ENCODE assay signal across 9 mouse cellular contexts in genomic region chr10:67264852-67265251, GRCm38 (mm10). TPM values are rescaled to one million over a fixed set of nuclear protein-coding genes. Genes with fewer than 3 reads are reported as not detected.
DNase-seq lines count a peak whose midpoint lies in the region; ATAC-seq and TF ChIP-seq lines count a peak whose summit lies in the region.
"Had no signal": no experiment of that assay in that cellular context is flagged by ENCODE, and none has a peak within 500 bp of the region (broad histone marks: within the 10 kb centered on the region; RNA-seq: fewer than 3 reads in every experiment).

No protein-coding gene starts in this region.

- no peak overlapping the region for H3K9ac ChIP-seq in forebrain, embryonic 13.5 days
- no peak overlapping the region for H3K9ac ChIP-seq in forebrain, embryonic 12.5 days
- no peak overlapping the region for H3K9ac ChIP-seq in midbrain, embryonic 11.5 days (ENCODE audit: low read length)
- no peak overlapping the region for H3K9ac ChIP-seq in midbrain, embryonic 15.5 days
- no peak overlapping the region for H3K9ac ChIP-seq in lung, embryonic 14.5 days
- H3K9ac ChIP-seq: hindbrain, embryonic 15.5 days had no signal

- DNase-seq in midbrain, embryonic 11.5 days (ENCODE audit: low spot score, missing footprints) = peak; percentile 92
- DNase-seq in adrenal gland, postnatal 25 days = peak; percentile 47
- peak; percentile 48 for DNase-seq in gastrocnemius, postnatal 14 days
- peak; percentile 81 for DNase-seq in lung, embryonic 14.5 days
- DNase-seq in splenic B cell, adult 2 months (ENCODE audit: low read depth, low spot score) = peak; percentile 66

- H3K9me3 ChIP-seq in forebrain, embryonic 13.5 days (replicated peaks) = no peaks in the 10 kb centered on the region
- H3K9me3 ChIP-seq in forebrain, embryonic 12.5 days = peaks cover 5% of the 10 kb centered on the region
- H3K9me3 ChIP-seq in midbrain, embryonic 11.5 days (ENCODE audit: control insufficient read depth, low read length) = no peaks in the 10 kb centered on the region
- H3K9me3 ChIP-seq in midbrain, embryonic 15.5 days = no peaks in the 10 kb centered on the region
- H3K9me3 ChIP-seq in lung, embryonic 14.5 days (ENCODE audit: low read depth, low read length) = no peaks in the 10 kb centered on the region
- H3K9me3 ChIP-seq: hindbrain, embryonic 15.5 days had no signal

- H3K36me3 ChIP-seq in forebrain, embryonic 13.5 days (ENCODE audit: poor library complexity, severe bottlenecking) = peaks cover 39% of the 10 kb centered on the region
- peaks cover 30% of the 10 kb centered on the region for H3K36me3 ChIP-seq in forebrain, embryonic 12.5 days (replicated peaks)
- H3K36me3 ChIP-seq in midbrain, embryonic 11.5 days (ENCODE audit: control insufficient read depth, insufficient read depth, low read length) = peaks cover 5% of the 10 kb centered on the region; the same call in 1 of the 2 replicates
- H3K36me3 ChIP-seq in midbrain, embryonic 15.5 days (replicated peaks) = peaks cover 25% of the 10 kb centered on the region
- H3K36me3 ChIP-seq in lung, embryonic 14.5 days (ENCODE audit: insufficient read depth) = peaks cover 34% of the 10 kb centered on the region
- H3K36me3 ChIP-seq in splenic B cell, adult 2 months (ENCODE audit: control insufficient read depth, insufficient read depth, low read length, poor library complexity, severe bottlenecking) = peaks cover 7% of the 10 kb centered on the region; the same call in 1 of the 2 replicates

- intact Hi-C loops in gastrocnemius, postnatal 14 days (cut with DNase I; ENCODE audit: low total_unique reads) = loop anchor here (5.0 kb wide), 1 partner anchor 47 kb away; no protein-coding TSS in a partner anchor

- TF ChIP-seq CTCF in lung, embryonic 14.5 days (IDR thresholded peaks at IDR 0.05; ENCODE audit: low read depth) = peak; percentile 76

- peak; percentile 55; the same call in 1 of the 2 replicates for ATAC-seq in forebrain, embryonic 13.5 days
- ATAC-seq in forebrain, embryonic 12.5 days (ENCODE audit: low FRiP score) = no peak
- ATAC-seq in midbrain, embryonic 11.5 days (ENCODE audit: low FRiP score) = no peak
- ATAC-seq in midbrain, embryonic 15.5 days (replicated peaks) = no peak
- no peak for ATAC-seq in lung, embryonic 14.5 days (ENCODE audit: insufficient read depth)

- no peaks in the 10 kb centered on the region for H3K27me3 ChIP-seq in forebrain, embryonic 13.5 days
- H3K27me3 ChIP-seq in forebrain, embryonic 12.5 days = no peaks in the 10 kb centered on the region
- no peaks in the 10 kb centered on the region for H3K27me3 ChIP-seq in midbrain, embryonic 11.5 days (ENCODE audit: control insufficient read depth, insufficient read depth, low read length)
- H3K27me3 ChIP-seq in midbrain, embryonic 15.5 days (replicated peaks) = no peaks in the 10 kb centered on the region
- no peaks in the 10 kb centered on the region for H3K27me3 ChIP-seq in lung, embryonic 14.5 days (ENCODE audit: insufficient read depth, low read length)
- H3K27me3 ChIP-seq in splenic B cell, adult 2 months (ENCODE audit: control insufficient read depth, insufficient read depth, low read length, poor library complexity, severe bottlenecking) = no peaks in the 10 kb centered on the region
- H3K27me3 ChIP-seq: hindbrain, embryonic 15.5 days had no signal

- no peak overlapping the region for H3K27ac ChIP-seq in forebrain, embryonic 13.5 days
- H3K27ac ChIP-seq in forebrain, embryonic 12.5 days = no peak overlapping the region
- no peak overlapping the region for H3K27ac ChIP-seq in midbrain, embryonic 11.5 days (ENCODE audit: low read depth, low read length)
- H3K27ac ChIP-seq in midbrain, embryonic 15.5 days = no peak overlapping the region
- no peak overlapping the region for H3K27ac ChIP-seq in lung, embryonic 14.5 days (ENCODE audit: low read depth)
- H3K27ac ChIP-seq: hindbrain, embryonic 15.5 days had no signal

- WGBS in forebrain, embryonic 13.5 days = 61% methylated on average over 1 of the region's 1 CpGs
- 58% methylated on average over 1 of the region's 1 CpGs for WGBS in forebrain, embryonic 12.5 days
- WGBS in midbrain, embryonic 11.5 days = 65% methylated on average over 1 of the region's 1 CpGs
- 79% methylated on average over 1 of the region's 1 CpGs for WGBS in midbrain, embryonic 15.5 days
- 61% methylated on average over 1 of the region's 1 CpGs for WGBS in lung, embryonic 14.5 days

- no peaks in the 10 kb centered on the region for H3K4me1 ChIP-seq in forebrain, embryonic 13.5 days
- H3K4me1 ChIP-seq in forebrain, embryonic 12.5 days = no peaks in the 10 kb centered on the region
- no peaks in the 10 kb centered on the region for H3K4me1 ChIP-seq in midbrain, embryonic 11.5 days (ENCODE audit: control insufficient read depth, insufficient read depth, low read length)
- no peaks in the 10 kb centered on the region for H3K4me1 ChIP-seq in midbrain, embryonic 15.5 days
- no peaks in the 10 kb centered on the region for H3K4me1 ChIP-seq in lung, embryonic 14.5 days (ENCODE audit: insufficient read depth)
- H3K4me1 ChIP-seq: hindbrain, embryonic 15.5 days had no signal

- no peak overlapping the region for H3K4me3 ChIP-seq in forebrain, embryonic 13.5 days
- H3K4me3 ChIP-seq in forebrain, embryonic 12.5 days (replicated peaks) = no peak overlapping the region
- no peak overlapping the region for H3K4me3 ChIP-seq in midbrain, embryonic 11.5 days (ENCODE audit: low read depth, low read length)
- H3K4me3 ChIP-seq in midbrain, embryonic 15.5 days = no peak overlapping the region
- H3K4me3 ChIP-seq in lung, embryonic 14.5 days (ENCODE audit: low read depth, low read length) = no peak overlapping the region
- H3K4me3 ChIP-seq: hindbrain, embryonic 15.5 days had no signal

- no peak overlapping the region for H3K4me2 ChIP-seq in forebrain, embryonic 13.5 days
- no peak overlapping the region for H3K4me2 ChIP-seq in forebrain, embryonic 12.5 days
- H3K4me2 ChIP-seq in midbrain, embryonic 11.5 days = no peak overlapping the region
- no peak overlapping the region for H3K4me2 ChIP-seq in midbrain, embryonic 15.5 days
- no peak overlapping the region for H3K4me2 ChIP-seq in lung, embryonic 14.5 days
- H3K4me2 ChIP-seq: hindbrain, embryonic 15.5 days had no signal

RNA-seq across cellular contexts. Expression of gene Nrbf2, which starts 20.3 kb away (rescaled TPM):
- 39.8 and 41.0 TPM in 2 replicates for polyA plus RNA-seq in forebrain, embryonic 13.5 days (2015; fragmentation: Nextera tagmentation; extraction: Ambion mirVana)
- polyA plus RNA-seq in forebrain, embryonic 12.5 days (2016; fragmentation: Nextera tagmentation; extraction: Ambion mirVana) = 38.8 and 41.3 TPM in 2 replicates
- 43.6 and 51.1 TPM in 2 replicates for polyA plus RNA-seq in midbrain, embryonic 11.5 days (2014; fragmentation: Nextera tagmentation; extraction: Ambion mirVana)
- 37.3 and 40.4 TPM in 2 replicates for polyA plus RNA-seq in midbrain, embryonic 15.5 days (2015; fragmentation: Nextera tagmentation; extraction: Ambion mirVana)
- 16.0 and 17.1 TPM in 2 replicates for total RNA-seq in adrenal gland, postnatal 25 days (2021)
- total RNA-seq in gastrocnemius, postnatal 14 days (2021) = 10 to 100 TPM in 1 of 2 experiments, 1 to 10 TPM in 1; 8.7 to 12.4 TPM
- 34.8 and 37.0 TPM in 2 replicates for polyA plus RNA-seq in lung, embryonic 14.5 days (2014; fragmentation: Nextera tagmentation; extraction: Ambion mirVana)
